Mouse (Mus musculus): ENCODE measurements at regions not wholly inside any gene's neighbourhood (a gene's known extent, or its start where the extent isn't known, plus 50 kb on each side); places are given as distances from the start of the nearest gene placed in this dataset.

- TF ChIP-seq CTCF (IDR thresholded peaks at IDR 0.05; ENCODE audit: low read depth, low read length), result no peak
- TF ChIP-seq POLR2A (IDR thresholded peaks at IDR 0.05; ENCODE audit: borderline replicate concordance, low read depth, low read length), result no peak
These were observed 245.9 kb downstream of the Car8 start for GRCm38 (mm10) chr4:7992944-7993343.

All from bone marrow macrophage, adult 2 months (primary cell).